ENCODE assay signal across 26 mouse cellular contexts in the genomic region with DNA sequence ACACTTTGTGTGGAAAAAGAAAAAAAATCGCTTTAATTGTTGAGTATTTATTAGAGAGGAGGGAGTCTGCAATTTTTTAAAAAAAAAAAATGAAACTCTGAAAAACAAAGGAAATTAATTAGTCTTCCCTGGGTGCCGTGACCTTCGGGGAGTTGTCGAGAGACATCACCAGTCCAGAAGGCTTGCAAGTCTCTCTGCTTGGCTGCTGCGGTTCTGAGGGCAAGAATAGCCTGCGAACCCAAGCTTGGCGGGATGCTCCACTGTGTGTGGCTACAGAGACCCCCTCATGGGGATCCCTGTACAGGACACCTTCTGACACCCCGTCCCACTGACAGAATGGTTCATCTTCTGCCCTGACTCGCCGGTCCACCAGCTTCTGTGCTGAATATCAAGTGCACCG. TPM values are rescaled to one million over a fixed set of nuclear protein-coding genes. Genes with fewer than 3 reads are reported as not detected.
DNase-seq lines count a peak whose midpoint lies in the region; ATAC-seq and TF ChIP-seq lines count a peak whose summit lies in the region.
"Had no signal": no experiment of that assay in that cellular context is flagged by ENCODE, and none has a peak within 500 bp of the region (broad histone marks: within the 10 kb centered on the region; RNA-seq: fewer than 3 reads in every experiment).

No protein-coding gene starts in this region.

- no peaks in the 10 kb centered on the region for H3K36me3 ChIP-seq in hindbrain, embryonic 13.5 days
- no peaks in the 10 kb centered on the region for H3K36me3 ChIP-seq in hindbrain, postnatal 0 days (ENCODE audit: insufficient read depth, low read length)
- peaks cover 16% of the 10 kb centered on the region; the same call in 1 of the 2 replicates for H3K36me3 ChIP-seq in forebrain, embryonic 13.5 days (ENCODE audit: poor library complexity, severe bottlenecking)
- 0 out of 2 replicates have a peak, but pooled peaks cover 7% of the 10 kb centered on the region for H3K36me3 ChIP-seq in midbrain, embryonic 12.5 days
- H3K36me3 ChIP-seq in neural tube, embryonic 13.5 days = no peaks in the 10 kb centered on the region
- no peaks in the 10 kb centered on the region for H3K36me3 ChIP-seq in kidney, embryonic 14.5 days (ENCODE audit: control insufficient read depth, insufficient read depth, low read length)
- H3K36me3 ChIP-seq: kidney, embryonic 15.5 days; limb, embryonic 15.5 days had no signal

- ATAC-seq in hindbrain, embryonic 13.5 days (ENCODE audit: low FRiP score) = no peak
- no peak for ATAC-seq in hindbrain, postnatal 0 days
- peak; percentile 36 for ATAC-seq in forebrain, embryonic 13.5 days
- ATAC-seq in midbrain, embryonic 12.5 days (ENCODE audit: low FRiP score, low read depth) = no peak
- ATAC-seq in neural tube, embryonic 13.5 days (ENCODE audit: low read depth) = 0 out of 2 replicates have a peak, but pooled peaks have one; percentile 48
- no peak for ATAC-seq in megakaryocyte, adult 5-6 weeks (ENCODE audit: poor library complexity, severe bottlenecking)
- no peak for ATAC-seq in kidney, embryonic 14.5 days (ENCODE audit: low FRiP score, low TSS enrichment)
- no peak for ATAC-seq in megakaryocyte-erythroid progenitor cell, adult 5-6 weeks (replicated peaks; ENCODE audit: low FRiP score, low TSS enrichment, poor library complexity, severe bottlenecking)
- ATAC-seq: inflammation-experienced regulatory T-cells, adult 6 months; liver, postnatal 0 days had no signal

- 0 out of 2 replicates have a peak, but pooled peaks cover 3% of the 10 kb centered on the region for H3K27me3 ChIP-seq in hindbrain, embryonic 13.5 days
- no peaks in the 10 kb centered on the region for H3K27me3 ChIP-seq in hindbrain, postnatal 0 days (ENCODE audit: insufficient read depth, low read length)
- peaks cover 6% of the 10 kb centered on the region; the same call in 1 of the 2 replicates for H3K27me3 ChIP-seq in forebrain, embryonic 13.5 days
- H3K27me3 ChIP-seq in midbrain, embryonic 12.5 days = peaks cover 87% of the 10 kb centered on the region
- peaks cover 36% of the 10 kb centered on the region for H3K27me3 ChIP-seq in neural tube, embryonic 13.5 days
- peaks cover 25% of the 10 kb centered on the region for H3K27me3 ChIP-seq in kidney, embryonic 14.5 days (ENCODE audit: control insufficient read depth, insufficient read depth, low read length)

- TF ChIP-seq CTCF in hindbrain, postnatal 0 days (IDR thresholded peaks at IDR 0.05; ENCODE audit: low read depth) = no peak

- H3K4me2 ChIP-seq in hindbrain, embryonic 13.5 days = 0 out of 2 replicates have a peak overlapping the region, but pooled peaks have one; percentile 6
- no peak overlapping the region for H3K4me2 ChIP-seq in hindbrain, postnatal 0 days (ENCODE audit: low read depth, low read length)
- H3K4me2 ChIP-seq in forebrain, embryonic 13.5 days = peak overlapping the region; percentile 44
- H3K4me2 ChIP-seq in midbrain, embryonic 12.5 days (replicated peaks) = peak overlapping the region; percentile 15; the same call in 1 of the 2 replicates
- peak overlapping the region; percentile 12; the same call in 1 of the 2 replicates for H3K4me2 ChIP-seq in neural tube, embryonic 13.5 days
- no peak overlapping the region for H3K4me2 ChIP-seq in kidney, embryonic 14.5 days (replicated peaks; ENCODE audit: low read depth, low read length)
- H3K4me2 ChIP-seq: kidney, embryonic 15.5 days; limb, embryonic 15.5 days had no signal

- H3K4me3 ChIP-seq in hindbrain, embryonic 13.5 days = no peak overlapping the region
- H3K4me3 ChIP-seq in hindbrain, postnatal 0 days (ENCODE audit: low read length) = no peak overlapping the region
- H3K4me3 ChIP-seq in forebrain, embryonic 13.5 days = 0 out of 2 replicates have a peak overlapping the region, but pooled peaks have one; percentile 2
- H3K4me3 ChIP-seq in midbrain, embryonic 12.5 days = no peak overlapping the region
- no peak overlapping the region for H3K4me3 ChIP-seq in neural tube, embryonic 13.5 days
- no peak overlapping the region for H3K4me3 ChIP-seq in kidney, embryonic 14.5 days (ENCODE audit: low read length)
- H3K4me3 ChIP-seq: heart, adult 2 months; kidney, embryonic 15.5 days; limb, embryonic 15.5 days had no signal

- no peaks in the 10 kb centered on the region for H3K9me3 ChIP-seq in hindbrain, embryonic 13.5 days
- H3K9me3 ChIP-seq in hindbrain, postnatal 0 days (ENCODE audit: low read length) = no peaks in the 10 kb centered on the region
- H3K9me3 ChIP-seq in forebrain, embryonic 13.5 days (replicated peaks) = 0 out of 2 replicates have a peak, but pooled peaks cover 2% of the 10 kb centered on the region
- 0 out of 2 replicates have a peak, but pooled peaks cover 2% of the 10 kb centered on the region for H3K9me3 ChIP-seq in midbrain, embryonic 12.5 days
- peaks cover 2% of the 10 kb centered on the region; the same call in 1 of the 2 replicates for H3K9me3 ChIP-seq in neural tube, embryonic 13.5 days
- 0 out of 2 replicates have a peak, but pooled peaks cover 2% of the 10 kb centered on the region for H3K9me3 ChIP-seq in kidney, embryonic 14.5 days (ENCODE audit: control insufficient read depth, low read length)
- H3K9me3 ChIP-seq: kidney, embryonic 15.5 days; limb, embryonic 15.5 days had no signal

- WGBS in hindbrain, embryonic 13.5 days = 5% methylated on average over 11 of the region's 11 CpGs
- 5% methylated on average over 11 of the region's 11 CpGs for WGBS in hindbrain, postnatal 0 days
- 3% methylated on average over 11 of the region's 11 CpGs for WGBS in forebrain, embryonic 13.5 days
- 3% methylated on average over 11 of the region's 11 CpGs for WGBS in midbrain, embryonic 12.5 days
- WGBS in neural tube, embryonic 13.5 days = 7% methylated on average over 11 of the region's 11 CpGs
- WGBS in kidney, embryonic 14.5 days = 9% methylated on average over 11 of the region's 11 CpGs

- peaks cover 38% of the 10 kb centered on the region for H3K4me1 ChIP-seq in hindbrain, embryonic 13.5 days (replicated peaks)
- H3K4me1 ChIP-seq in hindbrain, postnatal 0 days (ENCODE audit: insufficient read depth, low read length) = 0 out of 2 replicates have a peak, but pooled peaks cover 3% of the 10 kb centered on the region
- H3K4me1 ChIP-seq in forebrain, embryonic 13.5 days = peaks cover 44% of the 10 kb centered on the region
- peaks cover 36% of the 10 kb centered on the region for H3K4me1 ChIP-seq in midbrain, embryonic 12.5 days
- H3K4me1 ChIP-seq in neural tube, embryonic 13.5 days (replicated peaks) = peaks cover 35% of the 10 kb centered on the region
- H3K4me1 ChIP-seq in kidney, embryonic 14.5 days (ENCODE audit: control insufficient read depth, insufficient read depth, low read length) = peaks cover 12% of the 10 kb centered on the region; the same call in 1 of the 2 replicates

- peak overlapping the region; percentile 88 for H3K27ac ChIP-seq in hindbrain, embryonic 13.5 days
- no peak overlapping the region for H3K27ac ChIP-seq in hindbrain, postnatal 0 days
- peak overlapping the region; percentile 93 for H3K27ac ChIP-seq in forebrain, embryonic 13.5 days
- peak overlapping the region; percentile 82 for H3K27ac ChIP-seq in midbrain, embryonic 12.5 days (replicated peaks)
- H3K27ac ChIP-seq in neural tube, embryonic 13.5 days (replicated peaks) = peak overlapping the region; percentile 57; the same call in 1 of the 2 replicates
- no peak overlapping the region for H3K27ac ChIP-seq in kidney, embryonic 14.5 days (ENCODE audit: low read depth, low read length)
- H3K27ac ChIP-seq: limb, embryonic 15.5 days had no signal

- 0 out of 2 replicates have a peak overlapping the region, but pooled peaks have one; percentile 30 for H3K9ac ChIP-seq in hindbrain, embryonic 13.5 days
- no peak overlapping the region for H3K9ac ChIP-seq in hindbrain, postnatal 0 days (replicated peaks; ENCODE audit: low read length)
- H3K9ac ChIP-seq in forebrain, embryonic 13.5 days = peak overlapping the region; percentile 51
- no peak overlapping the region for H3K9ac ChIP-seq in midbrain, embryonic 12.5 days (replicated peaks)
- H3K9ac ChIP-seq in neural tube, embryonic 13.5 days = peak overlapping the region; percentile 28; the same call in 1 of the 2 replicates
- H3K9ac ChIP-seq in kidney, embryonic 14.5 days (ENCODE audit: low read depth, low read length) = no peak overlapping the region
- H3K9ac ChIP-seq: kidney, embryonic 15.5 days; limb, embryonic 15.5 days; liver, postnatal 0 days had no signal

- DNase-seq in hindbrain, postnatal 0 days (ENCODE audit: low spot score) = no peak
- DNase-seq: adrenal gland, postnatal 10 days; cerebellum, adult 18-20 months; gastrocnemius, postnatal 14 days; heart, adult 2 months; layer of hippocampus, postnatal 36 days; liver, postnatal 0 days; lung, postnatal 36 days; right cerebral cortex, postnatal 25 days; thymus, postnatal 14 days had no signal

RNA-seq across cellular contexts. Expression of gene Gm26897, which starts 7.6 kb away (rescaled TPM):
- not detected in 2 replicates for polyA plus RNA-seq in hindbrain, embryonic 13.5 days (2015; fragmentation: Nextera tagmentation; extraction: Ambion mirVana)
- total RNA-seq in hindbrain, postnatal 0 days (2014; rRNA removed) = not detected in 2 replicates
- polyA plus RNA-seq in hindbrain, postnatal 0 days (2015; fragmentation: Nextera tagmentation; extraction: Ambion mirVana) = not detected in 2 replicates
- polyA plus RNA-seq in forebrain, embryonic 13.5 days (2015; fragmentation: Nextera tagmentation; extraction: Ambion mirVana) = not detected in 2 replicates
- not detected in 2 replicates for polyA plus RNA-seq in midbrain, embryonic 12.5 days (2016; fragmentation: Nextera tagmentation; extraction: Ambion mirVana)
- polyA plus RNA-seq in neural tube, embryonic 13.5 days (2015; fragmentation: Nextera tagmentation; extraction: Ambion mirVana) = not detected in 2 replicates
- not detected in 2 replicates for total RNA-seq in megakaryocyte, adult 5-6 weeks (2015)
- not detected in 2 replicates for total RNA-seq in megakaryocyte, adult 5-6 weeks (2017)
- not detected in 2 replicates for polyA plus RNA-seq in kidney, embryonic 14.5 days (2014; fragmentation: Nextera tagmentation; extraction: Ambion mirVana)
- not detected in 2 replicates for total RNA-seq in megakaryocyte-erythroid progenitor cell, adult 5-6 weeks (2014; fragmentation: Nextera tagmentation)
- total RNA-seq in megakaryocyte-erythroid progenitor cell, adult 5-6 weeks (2017) = not detected in 2 replicates
- total RNA-seq: adrenal gland, postnatal 10 days; common myeloid progenitor, adult 5-6 weeks; gastrocnemius, postnatal 14 days; heart, adult 2 months; layer of hippocampus, postnatal 36 days; left cerebral cortex, postnatal 25 days had no signal
- polyA plus RNA-seq: C2C12; heart, adult 2 months; heart, postnatal 0 days; inflammation-experienced regulatory T-cells, adult 6 months; kidney, embryonic 15.5 days; large intestine, adult 2 months; limb, embryonic 15.5 days; liver, postnatal 0 days; stomach, embryonic 16.5 days had no signal

Comparison
In these comparisons a context has a peak if more than half of its experiments do, and no peak if none do; other contexts are left out.
1. H3K27ac ChIP-seq: peak in hindbrain, embryonic 13.5 days (single experiment), forebrain, embryonic 13.5 days (single experiment), midbrain, embryonic 12.5 days (single experiment) and neural tube, embryonic 13.5 days (single experiment); none in hindbrain, postnatal 0 days (single experiment) and kidney, embryonic 14.5 days (single experiment).
2. H3K4me2 ChIP-seq: peak in hindbrain, embryonic 13.5 days (single experiment), forebrain, embryonic 13.5 days (single experiment), midbrain, embryonic 12.5 days (single experiment) and neural tube, embryonic 13.5 days (single experiment); none in hindbrain, postnatal 0 days (single experiment) and kidney, embryonic 14.5 days (single experiment).
3. H3K9ac ChIP-seq: peak in hindbrain, embryonic 13.5 days (single experiment), forebrain, embryonic 13.5 days (single experiment) and neural tube, embryonic 13.5 days (single experiment); none in hindbrain, postnatal 0 days (single experiment), midbrain, embryonic 12.5 days (single experiment) and kidney, embryonic 14.5 days (single experiment).
4. ATAC-seq: peak in forebrain, embryonic 13.5 days (single experiment) and neural tube, embryonic 13.5 days (single experiment); none in hindbrain, embryonic 13.5 days (single experiment), hindbrain, postnatal 0 days (single experiment), midbrain, embryonic 12.5 days (single experiment), megakaryocyte, adult 5-6 weeks (single experiment), kidney, embryonic 14.5 days (single experiment) and megakaryocyte-erythroid progenitor cell, adult 5-6 weeks (single experiment).